Mouse (Mus musculus) hindbrain, embryonic 15.5 days (tissue): ENCODE measurements around the gene Nkx1-2. TPM values are rescaled to one million over a fixed set of nuclear protein-coding genes. Genes with fewer than 3 reads are reported as not detected.
A peak's percentile ranks its signal among the peaks of the same experiment; 100 is the strongest.

Experiments
- ATAC-seq: fragments of 200-750 bp; cut with Nextera tagmentation; 2 replicates; pipeline ENCODE4 v1.8.0; 2017; ENCODE audit warnings: low read depth, moderate number of reproducible peaks, moderate TSS enrichment; ENCODE audit not compliant: low FRiP score
- H3K27ac ChIP-seq: fragments of 300-500 bp; sonication (generic); replicated peaks from 2 replicates; pipeline ENCODE4 v1.5.1; 2015; ENCODE audit warnings: mild to moderate bottlenecking, inconsistent platforms
- H3K27me3 ChIP-seq: fragments of 300-500 bp; sonication (generic); 2 replicates; pipeline ENCODE4 v1.6.1; 2015; ENCODE audit warnings: control low read depth, inconsistent platforms
- H3K36me3 ChIP-seq: fragments of 300-500 bp; sonication (generic); 2 replicates; pipeline ENCODE4 v1.6.1; 2015; ENCODE audit warnings: control low read depth, inconsistent platforms
- H3K4me1 ChIP-seq: fragments of 300-500 bp; sonication (generic); replicated peaks from 2 replicates; pipeline ENCODE4 v1.6.1; 2015; ENCODE audit warnings: control low read depth, inconsistent platforms
- H3K4me2 ChIP-seq: fragments of 300-500 bp; sonication (generic); 2 replicates; pipeline ENCODE4 v1.6.1; 2015; ENCODE audit warnings: moderate library complexity, mild to moderate bottlenecking, inconsistent platforms
- H3K4me3 ChIP-seq: fragments of 300-500 bp; sonication (generic); 2 replicates; pipeline ENCODE4 v1.5.1; 2015; ENCODE audit warnings: mild to moderate bottlenecking, inconsistent platforms
- H3K9ac ChIP-seq: fragments of 300-500 bp; sonication (generic); 2 replicates; pipeline ENCODE4 v1.6.1; 2015; ENCODE audit warnings: inconsistent platforms
- H3K9me3 ChIP-seq: fragments of 300-500 bp; sonication (generic); 2 replicates; pipeline ENCODE4 v1.6.1; 2016; ENCODE audit warnings: control low read depth, inconsistent platforms
- WGBS: fragments of 180-500 bp; shearing (Covaris S2); methylation state at CpG from one replicate; pipeline ENCODE4 v1.1.7; 2015; 5-methylcytosine and 5-hydroxymethylcytosine counted together
- polyA plus RNA-seq: library from polyadenylated mRNA; unstranded; fragments of >200 nt; fragmentation: Nextera tagmentation; extraction: Ambion mirVana; gene quantifications from 2 replicates; pipeline ENCODE4 v1.2.1, GENCODE M21; 2015

Nkx1-2 gene
- polyA plus RNA-seq, 1 experiment from 2014 or later: 0.52 TPM

GRCm38 (mm10) chr7:132576116-132576650 is 23.3 kb downstream of the Nkx1-2 start, which contains the start of gene Oat:
TSS of gene Oat (minus strand) at chr7:132576398.
- Histone ChIP-seq H3K27ac (peak within 1 kb of the TSS; percentile 93), H3K36me3 (no peaks in the 10 kb centered on the region), H3K4me1 (peaks cover 19% of the 10 kb centered on the region), H3K4me2 (peak within 1 kb of the TSS; percentile 86), H3K27me3 (no peaks in the 10 kb centered on the region), H3K9ac (peak within 1 kb of the TSS; percentile 82), H3K4me3 (peak within 1 kb of the TSS; percentile 91), H3K9me3 (no peaks in the 10 kb centered on the region)
- peak; percentile 97 for ATAC-seq
- under 1% methylated on average over 49 of the region's 49 CpGs for WGBS

DNA sequence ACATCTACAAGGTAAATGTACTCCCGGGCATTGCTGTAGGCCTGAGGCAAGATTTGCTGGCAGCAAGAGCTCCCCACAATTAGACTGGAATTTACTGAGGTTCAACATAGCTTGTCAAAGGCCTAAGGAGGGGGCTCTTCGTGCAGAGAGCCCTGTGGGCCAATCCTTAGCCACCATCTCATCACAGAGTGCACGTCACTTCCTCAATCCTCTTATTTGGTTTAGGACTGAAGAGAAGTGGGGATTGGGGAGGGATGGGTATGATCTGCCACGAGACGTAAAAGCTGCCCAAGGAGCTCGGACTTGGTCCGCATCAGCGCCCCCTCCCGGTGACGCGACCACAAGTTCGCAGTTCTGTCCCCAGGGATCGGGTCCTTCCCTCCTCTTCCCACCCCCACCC is 23.8 kb downstream of the Nkx1-2 start:
- peak; percentile 86 for ATAC-seq
- WGBS: under 1% methylated on average over 12 of the region's 13 CpGs

DNA sequence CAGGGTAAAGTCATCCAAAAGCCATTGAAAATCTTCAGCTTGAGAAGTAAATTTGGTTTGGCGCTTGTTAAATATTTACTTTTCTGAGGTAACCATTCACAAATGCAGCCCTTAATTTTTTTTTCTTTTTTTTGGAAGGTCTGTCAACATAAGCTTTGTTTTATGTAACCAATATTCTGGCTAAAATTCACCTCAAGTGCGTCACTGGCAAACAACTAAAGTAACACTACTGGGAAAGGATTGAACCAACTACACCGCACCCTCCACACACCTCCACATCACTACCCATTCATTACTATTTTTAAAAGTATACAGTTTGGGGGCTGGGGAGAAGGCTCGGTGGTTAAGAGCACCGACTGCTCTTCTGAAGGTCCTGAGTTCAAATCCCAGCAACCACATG is 24.8 kb downstream of the Nkx1-2 start:
- Histone ChIP-seq H3K9me3 (no peaks in the 10 kb centered on the region), H3K27ac (no peak overlapping the region), H3K4me2 (no peak overlapping the region), H3K4me3 (no peak overlapping the region), H3K4me1 (peaks cover 19% of the 10 kb centered on the region), H3K27me3 (no peaks in the 10 kb centered on the region), H3K36me3 (no peaks in the 10 kb centered on the region), H3K9ac (no peak overlapping the region)
- 91% methylated on average over 5 of the region's 5 CpGs for WGBS
- no peak for ATAC-seq

More for the DNA sequence above, 23.8 kb downstream of the Nkx1-2 start:
- Histone ChIP-seq H3K4me2 (peak overlapping the region; percentile 86), H3K36me3 (no peaks in the 10 kb centered on the region), H3K9ac (peak overlapping the region; percentile 82), H3K4me1 (peaks cover 19% of the 10 kb centered on the region), H3K27ac (peak overlapping the region; percentile 93), H3K4me3 (peak overlapping the region; percentile 91), H3K27me3 (no peaks in the 10 kb centered on the region), H3K9me3 (no peaks in the 10 kb centered on the region)

- no peak for ATAC-seq
- H3K9me3 ChIP-seq: no peaks in the 10 kb centered on the region
- H3K4me3 ChIP-seq: no peak overlapping the region
- H3K27me3 ChIP-seq: no peaks in the 10 kb centered on the region
- 37% methylated on average over 6 of the region's 6 CpGs for WGBS
- peak overlapping the region; percentile 58 for H3K27ac ChIP-seq
- H3K4me2 ChIP-seq: peak overlapping the region; percentile 33; the same call in 1 of the 2 replicates
- H3K9ac ChIP-seq: no peak overlapping the region
- H3K4me1 ChIP-seq: peaks cover 19% of the 10 kb centered on the region
- H3K36me3 ChIP-seq: peaks cover 3% of the 10 kb centered on the region; the same call in 1 of the 2 replicates
These were observed 26.2 kb downstream of the Nkx1-2 start for GRCm38 (mm10) chr7:132573205-132573604.

GRCm38 (mm10) chr7:132572738-132573137 is 26.7 kb downstream of the Nkx1-2 start:
- Histone ChIP-seq H3K9ac (no peak overlapping the region), H3K4me3 (no peak overlapping the region), H3K9me3 (no peaks in the 10 kb centered on the region), H3K4me1 (peaks cover 19% of the 10 kb centered on the region), H3K27me3 (no peaks in the 10 kb centered on the region), H3K36me3 (peaks cover 3% of the 10 kb centered on the region; the same call in 1 of the 2 replicates), H3K4me2 (peak overlapping the region; percentile 33; the same call in 1 of the 2 replicates), H3K27ac (peak overlapping the region; percentile 55)
- ATAC-seq: no peak
- WGBS: 68% methylated on average over 3 of the region's 3 CpGs

DNA sequence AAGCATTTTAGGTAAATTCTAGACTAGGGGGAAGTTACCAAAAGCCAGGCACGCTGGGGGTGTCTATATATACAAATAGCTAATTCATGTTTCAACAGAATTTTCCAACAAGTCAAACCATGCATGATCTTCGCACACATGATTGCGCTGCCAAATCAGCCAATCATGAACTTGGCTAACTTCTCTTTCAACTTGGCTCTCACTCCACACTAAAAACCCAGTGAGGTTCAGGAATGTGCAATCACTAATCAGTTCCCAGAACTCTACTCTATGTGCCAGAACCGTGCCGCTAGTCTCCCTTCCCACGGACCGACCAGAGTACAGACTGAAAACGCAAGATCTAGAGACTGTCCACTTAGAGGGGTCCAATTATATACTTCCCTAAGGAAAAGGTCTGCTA is 28.0 kb downstream of the Nkx1-2 start:
- Histone ChIP-seq H3K27ac (peak overlapping the region; percentile 26; the same call in 1 of the 2 replicates), H3K9ac (no peak overlapping the region), H3K4me2 (no peak overlapping the region), H3K4me1 (peaks cover 16% of the 10 kb centered on the region), H3K36me3 (peaks cover 3% of the 10 kb centered on the region; the same call in 1 of the 2 replicates), H3K9me3 (no peaks in the 10 kb centered on the region), H3K4me3 (no peak overlapping the region), H3K27me3 (no peaks in the 10 kb centered on the region)
- 73% methylated on average over 8 of the region's 8 CpGs for WGBS
- no peak for ATAC-seq

GRCm38 (mm10) chr7:132570071-132570470 is 29.4 kb downstream of the Nkx1-2 start:
- Histone ChIP-seq H3K4me3 (no peak overlapping the region), H3K4me1 (peaks cover 8% of the 10 kb centered on the region; the same call in 1 of the 2 replicates), H3K9ac (no peak overlapping the region), H3K36me3 (peaks cover 6% of the 10 kb centered on the region; the same call in 1 of the 2 replicates), H3K9me3 (no peaks in the 10 kb centered on the region), H3K27me3 (no peaks in the 10 kb centered on the region), H3K27ac (no peak overlapping the region), H3K4me2 (no peak overlapping the region)
- WGBS: 76% methylated on average over 5 of the region's 5 CpGs
- ATAC-seq: no peak

GRCm38 (mm10) chr7:132568817-132569216 is 30.6 kb downstream of the Nkx1-2 start:
- ATAC-seq: no peak
- H3K4me2 ChIP-seq: no peak overlapping the region

GRCm38 (mm10) chr7:132565831-132566230 is 33.6 kb downstream of the Nkx1-2 start:
- H3K4me3 ChIP-seq: no peak overlapping the region
- peaks cover 36% of the 10 kb centered on the region for H3K36me3 ChIP-seq
- no peaks in the 10 kb centered on the region for H3K9me3 ChIP-seq
- no peak overlapping the region for H3K9ac ChIP-seq
- no peak for ATAC-seq
- no peaks in the 10 kb centered on the region for H3K27me3 ChIP-seq
- no peak overlapping the region for H3K4me2 ChIP-seq
- 45% methylated on average over 1 of the region's 1 CpGs for WGBS
- H3K27ac ChIP-seq: no peak overlapping the region
- H3K4me1 ChIP-seq: no peaks in the 10 kb centered on the region

More at GRCm38 (mm10) chr7:132568817-132569216, 30.6 kb downstream of the Nkx1-2 start:
- Histone ChIP-seq H3K27me3 (no peaks in the 10 kb centered on the region), H3K27ac (no peak overlapping the region), H3K4me3 (no peak overlapping the region), H3K4me1 (0 out of 2 replicates have a peak, but pooled peaks cover 5% of the 10 kb centered on the region), H3K9me3 (no peaks in the 10 kb centered on the region), H3K9ac (no peak overlapping the region), H3K36me3 (peaks cover 9% of the 10 kb centered on the region)
- 82% methylated on average over 6 of the region's 6 CpGs for WGBS

GRCm38 (mm10) chr7:132559138-132559766 is 40.2 kb downstream of the Nkx1-2 start:
- Histone ChIP-seq H3K4me1 (no peaks in the 10 kb centered on the region), H3K36me3 (peaks cover 55% of the 10 kb centered on the region), H3K27me3 (no peaks in the 10 kb centered on the region), H3K27ac (no peak overlapping the region), H3K9ac (no peak overlapping the region), H3K4me3 (no peak overlapping the region), H3K4me2 (no peak overlapping the region), H3K9me3 (no peaks in the 10 kb centered on the region)
- 59% methylated on average over 3 of the region's 3 CpGs for WGBS
- no peak for ATAC-seq

DNA sequence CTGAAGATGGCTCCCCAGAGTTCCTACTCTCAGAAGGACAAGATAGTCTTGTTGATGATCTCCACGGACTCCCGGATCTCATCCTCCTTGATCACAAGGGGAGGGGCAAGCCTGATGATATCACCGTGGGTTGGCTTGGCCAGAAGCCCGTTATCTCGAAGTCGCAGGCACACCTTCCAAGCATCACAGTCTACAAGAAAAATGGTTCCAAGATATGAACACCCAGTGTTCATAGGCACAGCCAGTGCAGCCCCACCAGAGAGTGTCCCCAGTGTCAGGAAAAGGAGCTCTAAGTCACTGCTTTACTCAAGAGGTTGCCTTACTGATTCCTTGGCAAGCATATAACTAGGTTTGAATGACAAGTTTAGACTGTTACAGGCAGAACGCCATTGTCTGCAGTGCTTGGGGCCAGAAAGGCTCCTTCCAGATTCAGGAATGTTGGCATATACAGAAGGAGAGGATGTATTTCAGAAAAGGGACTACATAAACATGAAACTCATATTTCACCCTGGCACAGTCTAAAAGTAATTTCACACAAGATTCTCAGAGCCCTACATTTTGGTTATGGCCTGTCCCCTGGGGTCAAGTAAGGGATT is 41.2 kb downstream of the Nkx1-2 start:
- Histone ChIP-seq H3K36me3 (peaks cover 47% of the 10 kb centered on the region), H3K9ac (no peak overlapping the region), H3K4me2 (no peak overlapping the region), H3K9me3 (no peaks in the 10 kb centered on the region), H3K4me1 (no peaks in the 10 kb centered on the region), H3K27ac (no peak overlapping the region), H3K4me3 (no peak overlapping the region), H3K27me3 (no peaks in the 10 kb centered on the region)
- WGBS: 90% methylated on average over 7 of the region's 7 CpGs
- ATAC-seq: no peak

DNA sequence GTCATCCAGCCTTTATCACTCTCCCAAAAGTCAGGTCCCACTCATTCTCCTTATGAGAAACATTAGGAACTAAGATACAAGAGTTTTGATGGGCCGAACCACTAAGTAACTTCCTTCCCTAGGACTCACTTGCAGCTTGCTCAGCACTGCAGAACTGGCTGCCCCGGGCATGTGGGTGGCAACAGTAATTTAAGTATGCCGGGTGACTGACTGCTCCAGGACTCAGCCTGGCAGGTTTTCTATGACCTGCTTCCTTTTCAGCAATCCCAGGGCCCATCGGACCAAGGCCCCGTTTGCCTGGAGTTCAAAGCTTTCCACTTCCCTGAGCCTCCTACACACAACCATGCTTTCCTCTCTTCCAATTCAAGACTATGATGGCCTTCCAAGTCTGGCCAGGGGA is 42.9 kb downstream of the Nkx1-2 start:
- Histone ChIP-seq H3K27me3 (no peaks in the 10 kb centered on the region), H3K4me3 (no peak overlapping the region), H3K4me1 (no peaks in the 10 kb centered on the region), H3K9me3 (no peaks in the 10 kb centered on the region), H3K4me2 (no peak overlapping the region), H3K27ac (no peak overlapping the region), H3K36me3 (peaks cover 31% of the 10 kb centered on the region), H3K9ac (no peak overlapping the region)
- ATAC-seq: no peak
- WGBS: 95% methylated on average over 5 of the region's 5 CpGs
